Mouse (Mus musculus): ENCODE data around the gene Stab2. TPM values are rescaled to one million over a fixed set of nuclear protein-coding genes. Genes with fewer than 3 reads are reported as not detected.
A peak's percentile ranks its signal among the peaks of the same experiment; 100 is the strongest.

Stab2 gene
- total and polyA plus RNA-seq, 3 experiments = 0.09 TPM; not detected in 2

DNA sequence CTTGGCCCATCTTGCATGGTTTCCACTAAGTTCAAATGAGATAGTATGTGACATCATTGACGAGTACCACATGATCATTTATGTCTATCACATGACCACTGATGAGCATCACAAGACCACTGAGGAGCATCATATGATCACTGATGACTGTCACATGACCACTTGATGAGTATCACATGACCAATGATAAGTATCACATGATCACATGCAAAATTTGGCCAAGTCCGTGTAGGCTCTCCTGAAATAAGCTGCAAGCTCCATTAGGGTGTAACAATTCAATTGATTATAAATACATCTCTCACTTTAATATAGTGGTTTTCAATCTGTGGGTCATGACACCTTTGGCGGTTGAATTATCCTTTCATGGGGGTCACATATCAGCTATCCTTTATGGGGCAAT, 52.5 kb downstream of the Stab2 start:
- H3K27me3 ChIP-seq (replicated peaks) = no peaks in the 10 kb centered on the region
- H3K4me3 ChIP-seq (replicated peaks in 1 of 3; ENCODE audit: low read depth in 2 of 3, low read length in 2 of 3, poor library complexity in 1 of 3) = no peak overlapping the region
- in situ Hi-C loops (cut with MboI; ENCODE audit: low pct_ligation_motif_present, low pct_unique_long_range_greater_than_20kb, low sequenced_read_pairs) (no loop called here), dilution Hi-C loops (cut with MboI; ENCODE audit: extremely low pct_ligation_motif_present, extremely low pct_unique_long_range_greater_than_20kb, low sequenced_read_pairs) (no loop called here)
- no peaks in the 10 kb centered on the region for H3K4me1 ChIP-seq (ENCODE audit: control insufficient read depth in 1 of 2, insufficient read depth in 2 of 2)
- H3K9me3 ChIP-seq (replicated peaks; ENCODE audit: low read length) = no peaks in the 10 kb centered on the region
- no peak overlapping the region for H3K9ac ChIP-seq (ENCODE audit: insufficient read depth, low read depth)
- no peaks in the 10 kb centered on the region for H3K36me3 ChIP-seq (replicated peaks in 1 of 2; ENCODE audit: control insufficient read depth in 1 of 2, insufficient read depth in 1 of 2, low read length in 1 of 2)
- H3K79me2 ChIP-seq (replicated peaks; ENCODE audit: control insufficient read depth, extremely low read depth, insufficient read depth, poor library complexity, severe bottlenecking) = no peaks in the 10 kb centered on the region
- H3K4me2 ChIP-seq (ENCODE audit: insufficient read depth, low read depth, poor library complexity, severe bottlenecking) = no peak overlapping the region
- TF ChIP-seq USF2 (conservative IDR thresholded peaks at IDR 0.05; ENCODE audit: low read depth, low read length) (peak; percentile 51; the same call in 1 of the 2 replicates), BHLHE40 (IDR thresholded peaks at IDR 0.05; ENCODE audit: low read depth, low read length) (peak; percentile 24; the same call in 1 of the 2 replicates), MYC (IDR thresholded peaks at IDR 0.05; ENCODE audit: low read depth, low read length) (no peak), SIN3A (IDR thresholded peaks at IDR 0.05; ENCODE audit: low read length) (no peak), SMC3 (IDR thresholded peaks at IDR 0.05; ENCODE audit: low read depth, low read length) (no peak), RAD21 (IDR thresholded peaks at IDR 0.05; ENCODE audit: low read depth, low read length) (no peak)
- DNase-seq (ENCODE audit: extremely low read depth) = no peak
- no peak overlapping the region for H3K27ac ChIP-seq (ENCODE audit: insufficient read depth, low read depth)

DNA sequence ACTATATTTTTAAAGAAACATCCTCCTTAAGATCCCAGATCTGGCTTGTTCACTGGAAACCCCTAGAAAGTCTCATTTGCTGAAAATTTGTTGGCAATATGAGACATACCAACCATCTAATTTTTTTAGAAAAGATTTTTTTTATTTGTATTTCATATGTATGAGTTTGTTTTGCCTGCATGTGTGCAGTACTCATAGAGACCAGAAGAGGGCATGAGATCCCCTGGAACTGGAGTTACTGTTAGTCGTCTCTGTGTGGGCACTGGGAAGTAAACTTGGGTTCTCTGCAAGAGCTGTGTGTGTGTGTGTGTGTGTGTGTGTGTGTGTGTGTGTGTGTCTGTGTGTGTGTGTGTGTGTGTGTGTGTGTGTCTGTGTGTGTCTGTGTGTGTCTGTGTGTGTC, 55.1 kb downstream of the Stab2 start:
- Histone ChIP-seq H3K4me1 (ENCODE audit: control insufficient read depth in 1 of 2, insufficient read depth in 2 of 2) (peaks cover 0 to 8% of the 10 kb centered on the region in 2 experiments; a peak in 3 of 4 replicates), H3K4me2 (ENCODE audit: insufficient read depth, low read depth, poor library complexity, severe bottlenecking) (no peak overlapping the region), H3K27me3 (replicated peaks) (no peaks in the 10 kb centered on the region), H3K79me2 (replicated peaks; ENCODE audit: control insufficient read depth, extremely low read depth, insufficient read depth, poor library complexity, severe bottlenecking) (no peaks in the 10 kb centered on the region), H3K9ac (ENCODE audit: insufficient read depth, low read depth) (no peak overlapping the region), H3K36me3 (replicated peaks in 1 of 2; ENCODE audit: control insufficient read depth in 1 of 2, insufficient read depth in 1 of 2, low read length in 1 of 2) (no peaks in the 10 kb centered on the region), H3K9me3 (replicated peaks; ENCODE audit: low read length) (no peaks in the 10 kb centered on the region), H3K4me3 (replicated peaks in 1 of 3; ENCODE audit: low read depth in 2 of 3, low read length in 2 of 3, poor library complexity in 1 of 3) (no peak overlapping the region), H3K27ac (ENCODE audit: insufficient read depth, low read depth) (no peak overlapping the region)
- dilution Hi-C loops (cut with MboI; ENCODE audit: extremely low pct_ligation_motif_present, extremely low pct_unique_long_range_greater_than_20kb, low sequenced_read_pairs) (no loop called here), in situ Hi-C loops (cut with MboI; ENCODE audit: low pct_ligation_motif_present, low pct_unique_long_range_greater_than_20kb, low sequenced_read_pairs) (no loop called here)
- no peak for DNase-seq (ENCODE audit: extremely low read depth)
- TF ChIP-seq CTCF (conservative IDR thresholded peaks at IDR 0.05 in 1 of 2, IDR thresholded peaks at IDR 0.05 in 1 of 2; ENCODE audit: low read depth in 2 of 2, low read length in 2 of 2) (peak in 1 of 2 experiments; percentile 14; a peak in 1 of 4 replicates), E2F4 (IDR thresholded peaks at IDR 0.05; ENCODE audit: insufficient replicate concordance, low read depth, low read length) (no peak)

DNA sequence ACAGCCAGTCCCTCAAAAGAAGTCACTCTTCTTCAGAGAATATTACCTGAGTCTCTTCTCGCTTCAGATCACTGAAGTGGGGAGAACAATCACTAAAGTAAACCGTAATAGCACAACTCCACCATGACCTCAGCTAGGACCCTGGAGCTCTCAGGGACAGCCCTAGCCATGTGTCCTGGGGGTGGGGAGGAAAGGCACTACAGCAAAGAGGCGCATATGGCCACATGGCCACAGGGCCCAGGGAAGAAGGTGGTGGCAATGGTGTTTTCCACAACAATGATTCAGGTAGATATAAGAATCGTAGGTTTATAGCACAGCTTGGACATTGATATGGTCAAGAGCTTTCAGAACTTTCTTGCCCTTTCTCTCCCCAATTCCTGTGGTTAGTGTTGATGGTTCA, 57.0 kb downstream of the Stab2 start:
- no peak overlapping the region for H3K27ac ChIP-seq (ENCODE audit: insufficient read depth, low read depth)
- DNase-seq (ENCODE audit: extremely low read depth) = no peak
- no peak for TF ChIP-seq USF1 (IDR thresholded peaks at IDR 0.05; ENCODE audit: low read depth, low read length)
- TF ChIP-seq USF2 (conservative IDR thresholded peaks at IDR 0.05; ENCODE audit: low read depth, low read length) = no peak
- no peak for TF ChIP-seq IRF4 (IDR thresholded peaks at IDR 0.05; ENCODE audit: low read depth, low read length)
- no peak for TF ChIP-seq HCFC1 (IDR thresholded peaks at IDR 0.05; ENCODE audit: low read depth, low read length)
- no peak for TF ChIP-seq JUN (IDR thresholded peaks at IDR 0.05; ENCODE audit: insufficient read depth, low read depth, low read length)
- TF ChIP-seq RAD21 (IDR thresholded peaks at IDR 0.05; ENCODE audit: low read depth, low read length) = no peak
- no peak for TF ChIP-seq UBTF (IDR thresholded peaks at IDR 0.05; ENCODE audit: low read depth, low read length)
- TF ChIP-seq SIN3A (IDR thresholded peaks at IDR 0.05; ENCODE audit: low read length) = no peak
- TF ChIP-seq JUND (conservative IDR thresholded peaks at IDR 0.05; ENCODE audit: low read depth, low read length) = no peak
- no peak for TF ChIP-seq EP300 (IDR thresholded peaks at IDR 0.05; ENCODE audit: low read length)
- TF ChIP-seq ETS1 (conservative IDR thresholded peaks at IDR 0.05; ENCODE audit: low read depth, low read length) = no peak
- no peak for TF ChIP-seq GABPA (IDR thresholded peaks at IDR 0.05; ENCODE audit: insufficient replicate concordance, low read depth, low read length)
- TF ChIP-seq E2F4 (IDR thresholded peaks at IDR 0.05; ENCODE audit: insufficient replicate concordance, low read depth, low read length) = no peak
- TF ChIP-seq NELFE (IDR thresholded peaks at IDR 0.05; ENCODE audit: low read depth, low read length) = no peak
- TF ChIP-seq MYC (IDR thresholded peaks at IDR 0.05; ENCODE audit: low read depth, low read length) = no peak
- TF ChIP-seq ELF1 (IDR thresholded peaks at IDR 0.05; ENCODE audit: low read depth, low read length) = no peak
- TF ChIP-seq CTCF (conservative IDR thresholded peaks at IDR 0.05 in 1 of 2, IDR thresholded peaks at IDR 0.05 in 1 of 2; ENCODE audit: low read depth in 2 of 2, low read length in 2 of 2) = no peak
- TF ChIP-seq ZMIZ1 (IDR thresholded peaks at IDR 0.05; ENCODE audit: low read depth, low read length) = no peak
- dilution Hi-C loops (cut with MboI; ENCODE audit: extremely low pct_ligation_motif_present, extremely low pct_unique_long_range_greater_than_20kb, low sequenced_read_pairs) (no loop called here), in situ Hi-C loops (cut with MboI; ENCODE audit: low pct_ligation_motif_present, low pct_unique_long_range_greater_than_20kb, low sequenced_read_pairs) (no loop called here)
- H3K27me3 ChIP-seq (replicated peaks) = no peaks in the 10 kb centered on the region
- peaks cover 0 to 8% of the 10 kb centered on the region in 2 experiments; a peak in 3 of 4 replicates for H3K4me1 ChIP-seq (ENCODE audit: control insufficient read depth in 1 of 2, insufficient read depth in 2 of 2)
- no peak overlapping the region for H3K4me3 ChIP-seq (replicated peaks in 1 of 3; ENCODE audit: low read depth in 2 of 3, low read length in 2 of 3, poor library complexity in 1 of 3)
- no peaks in the 10 kb centered on the region for H3K79me2 ChIP-seq (replicated peaks; ENCODE audit: control insufficient read depth, extremely low read depth, insufficient read depth, poor library complexity, severe bottlenecking)
- no peak overlapping the region for H3K9ac ChIP-seq (ENCODE audit: insufficient read depth, low read depth)
- H3K9me3 ChIP-seq (replicated peaks; ENCODE audit: low read length) = no peaks in the 10 kb centered on the region
- H3K4me2 ChIP-seq (ENCODE audit: insufficient read depth, low read depth, poor library complexity, severe bottlenecking) = no peak overlapping the region
- no peaks in the 10 kb centered on the region for H3K36me3 ChIP-seq (replicated peaks in 1 of 2; ENCODE audit: control insufficient read depth in 1 of 2, insufficient read depth in 1 of 2, low read length in 1 of 2)
